Mouse (Mus musculus) megakaryocyte, embryonic 14.5 days (primary cell): Measurements from ENCODE around the gene Nat10. TPM values are rescaled to one million over a fixed set of nuclear protein-coding genes. Genes with fewer than 3 reads are reported as not detected.

Source experiments
- H3K27me3 ChIP-seq: replicated peaks from 2 replicates; pipeline ENCODE3; 2012; ENCODE audit warnings: inconsistent platforms
- H3K36me3 ChIP-seq: replicated peaks from 2 replicates; pipeline ENCODE3; 2012; ENCODE audit warnings: low read length, inconsistent platforms, mixed read lengths
- H3K4me1 ChIP-seq: 2 replicates; pipeline ENCODE4 v1.6.1; 2012; ENCODE audit warnings: inconsistent platforms
- H3K4me3 ChIP-seq: replicated peaks from 2 replicates; pipeline ENCODE3; 2012; ENCODE audit warnings: moderate library complexity, mild to moderate bottlenecking, inconsistent platforms
- H3K9me3 ChIP-seq: 2 replicates; pipeline ENCODE4 v1.6.1; 2012; ENCODE audit warnings: inconsistent platforms
- FLI1 ChIP-seq: IDR thresholded peaks from 2 replicates; pipeline ENCODE4 v1.6.1; 2012; ENCODE audit warnings: low read length, inconsistent platforms, mixed read lengths
- GATA1 ChIP-seq: IDR thresholded peaks from 3 replicates; pipeline ENCODE4 v1.6.1; 2012; ENCODE audit warnings: mixed read lengths, low read length, inconsistent platforms, borderline replicate concordance
- polyA plus RNA-seq: library from polyadenylated mRNA; stranded (reverse); fragments of >175 nt; gene quantifications from 2 replicates; pipeline ENCODE4 v1.2.3, GENCODE M21; 2012; ENCODE audit warnings: low replicate concordance; ENCODE audit not compliant: insufficient read depth

Gene Nat10
- 3.6 and 4.9 TPM in 2 replicates for polyA plus RNA-seq

- H3K36me3 ChIP-seq = peaks cover 30% of the 10 kb centered on the region
- peaks cover 23% of the 10 kb centered on the region for H3K4me1 ChIP-seq
- no peaks in the 10 kb centered on the region for H3K9me3 ChIP-seq
- TF ChIP-seq GATA1 = no peak
- 0 out of 2 replicates have a peak, but pooled peaks have one; percentile 27 for TF ChIP-seq FLI1
- H3K27me3 ChIP-seq = no peaks in the 10 kb centered on the region
- H3K4me3 ChIP-seq = peak within 1 kb of the TSS; percentile 95
Observed at GRCm38 (mm10) chr2:103760906-103761716, at the start of gene Nat10. Gene Nat10, minus strand, starts transcription at chr2:103761270.

GRCm38 (mm10) chr2:103810412-103810811, 49.3 kb upstream of the Nat10 start:
- no peak overlapping the region for H3K4me3 ChIP-seq
- TF ChIP-seq GATA1 (no peak), FLI1 (no peak)
- no peaks in the 10 kb centered on the region for H3K9me3 ChIP-seq
- H3K27me3 ChIP-seq = no peaks in the 10 kb centered on the region
- no peaks in the 10 kb centered on the region for H3K36me3 ChIP-seq
- no peaks in the 10 kb centered on the region; the same call in 1 of the 2 replicates for H3K4me1 ChIP-seq

DNA sequence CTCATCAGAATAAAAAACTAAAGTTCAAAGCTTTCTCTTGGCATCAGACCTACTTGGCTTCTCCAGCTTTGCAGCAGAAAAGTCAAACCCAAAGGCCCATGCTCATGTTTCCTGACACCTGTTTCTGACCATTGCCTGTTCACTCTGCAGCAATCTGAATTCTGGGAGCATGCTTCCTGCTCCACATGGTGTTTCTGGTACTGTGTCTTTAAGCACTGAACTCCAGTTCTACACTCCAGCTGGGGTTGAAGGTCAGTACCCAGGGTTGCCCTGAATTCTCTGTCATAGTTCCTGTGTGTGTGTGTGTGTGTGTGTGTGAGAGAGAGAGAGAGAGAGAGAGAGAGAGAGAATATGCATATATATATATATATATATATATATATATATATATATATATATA, 47.4 kb upstream of the Nat10 start:
- Histone ChIP-seq H3K36me3 (no peaks in the 10 kb centered on the region), H3K4me3 (no peak overlapping the region), H3K4me1 (no peaks in the 10 kb centered on the region; the same call in 1 of the 2 replicates), H3K27me3 (no peaks in the 10 kb centered on the region), H3K9me3 (no peaks in the 10 kb centered on the region)
- TF ChIP-seq FLI1 = no peak
- no peak for TF ChIP-seq GATA1

DNA sequence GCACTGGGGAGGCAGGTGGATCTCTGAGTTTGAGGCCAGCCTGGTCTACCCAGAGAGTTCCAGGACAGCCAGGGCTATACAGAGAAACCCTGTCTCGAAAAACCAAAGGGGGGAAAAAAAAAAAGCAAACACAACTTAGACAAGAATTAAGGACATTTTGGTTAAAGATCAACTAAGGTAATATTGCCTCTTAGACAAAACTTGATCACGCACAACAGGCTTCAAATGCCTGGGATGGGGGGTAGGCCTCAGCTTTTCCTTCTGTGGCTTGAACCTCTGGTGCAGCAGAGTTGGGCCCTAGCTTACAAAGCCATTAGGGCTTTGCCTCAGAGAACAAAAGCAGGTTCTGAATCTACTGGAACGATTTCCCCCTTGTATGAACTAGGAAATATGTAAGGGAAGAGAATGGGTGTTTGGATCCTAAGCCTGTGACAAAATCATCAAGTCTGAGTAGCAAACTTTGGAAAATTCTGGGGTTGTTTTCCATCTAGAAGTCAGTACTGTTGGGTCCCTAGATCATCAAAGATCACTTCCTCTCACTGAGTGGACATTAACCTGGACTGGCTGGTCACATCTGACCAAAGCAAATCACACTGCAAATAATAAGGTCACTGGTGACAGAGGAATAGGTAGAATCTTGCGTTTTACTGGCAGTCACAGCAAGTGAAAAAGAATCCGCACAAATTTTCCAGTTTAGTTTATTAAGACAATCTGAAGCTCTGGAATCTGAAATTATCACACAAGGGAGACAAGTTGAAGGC, 42.9 kb upstream of the Nat10 start:
- TF ChIP-seq FLI1 = no peak
- no peak for TF ChIP-seq GATA1

DNA sequence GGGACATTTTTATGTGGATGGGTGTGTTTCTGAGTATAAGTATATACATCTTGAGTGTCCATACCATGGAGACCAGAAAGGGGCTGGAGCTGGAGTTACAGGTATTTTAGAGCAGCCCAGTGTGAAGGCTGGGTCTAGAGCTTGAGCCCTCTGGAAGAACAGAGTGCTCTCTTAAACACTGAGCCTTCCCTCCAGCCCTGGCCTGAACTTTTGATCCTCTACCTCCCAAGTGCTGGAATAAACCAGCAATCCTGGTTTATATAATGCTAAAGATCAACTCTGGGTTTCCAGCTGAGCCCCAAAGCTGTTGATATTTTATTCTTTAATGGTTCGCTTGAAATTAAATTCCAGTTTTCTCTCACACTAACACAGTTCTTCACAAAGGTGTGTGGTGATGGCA, 41.4 kb upstream of the Nat10 start:
- H3K4me1 ChIP-seq = peaks cover 15% of the 10 kb centered on the region
- no peak for TF ChIP-seq FLI1
- no peak for TF ChIP-seq GATA1
- no peaks in the 10 kb centered on the region for H3K27me3 ChIP-seq
- no peaks in the 10 kb centered on the region for H3K9me3 ChIP-seq
- H3K4me3 ChIP-seq = no peak overlapping the region
- H3K36me3 ChIP-seq = no peaks in the 10 kb centered on the region

More for the DNA sequence above, 42.9 kb upstream of the Nat10 start:
- Histone ChIP-seq H3K36me3 (no peaks in the 10 kb centered on the region), H3K4me3 (no peak overlapping the region), H3K9me3 (no peaks in the 10 kb centered on the region), H3K27me3 (no peaks in the 10 kb centered on the region), H3K4me1 (peaks cover 7% of the 10 kb centered on the region)

DNA sequence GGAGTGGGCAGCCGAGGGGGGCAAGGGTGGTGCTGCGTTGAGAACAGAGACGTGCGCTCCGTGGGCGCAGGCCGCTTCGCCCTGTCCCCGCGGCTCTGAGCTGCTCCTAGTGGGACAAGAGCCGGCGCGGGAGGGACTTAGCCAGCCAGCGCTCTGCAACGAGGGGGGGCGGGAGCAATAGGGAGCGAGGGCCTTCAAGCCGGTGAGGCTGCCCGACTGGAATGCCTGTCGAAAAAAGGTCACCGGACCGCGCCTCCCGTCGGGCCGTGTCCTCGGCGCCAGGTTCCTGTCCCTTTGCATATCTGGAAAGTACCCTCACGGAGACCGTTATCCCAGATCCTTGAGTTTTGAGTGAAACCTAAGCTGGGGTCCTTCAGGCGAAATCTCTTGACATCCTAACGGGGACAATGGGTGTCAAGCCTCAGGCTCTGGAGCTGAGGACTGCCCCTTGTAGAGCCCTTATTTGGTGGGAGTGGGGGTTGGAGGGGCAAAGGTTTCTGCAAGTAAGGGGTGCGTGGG, 36.5 kb upstream of the Nat10 start, which contains the start of gene Caprin1:
Gene Caprin1, minus strand, starts transcription at position 159 of the 519 bp plus-strand sequence.
- Histone ChIP-seq H3K4me1 (peaks cover 25% of the 10 kb centered on the region), H3K4me3 (peak within 1 kb of the TSS; percentile 96), H3K36me3 (peaks cover 22% of the 10 kb centered on the region), H3K27me3 (no peaks in the 10 kb centered on the region), H3K9me3 (no peaks in the 10 kb centered on the region)
- TF ChIP-seq GATA1 (no peak), FLI1 (no peak)

- Histone ChIP-seq H3K4me3 (peak overlapping the region; percentile 96), H3K4me1 (peaks cover 26% of the 10 kb centered on the region), H3K9me3 (no peaks in the 10 kb centered on the region), H3K36me3 (peaks cover 28% of the 10 kb centered on the region), H3K27me3 (no peaks in the 10 kb centered on the region)
- no peak for TF ChIP-seq FLI1
Observed at GRCm38 (mm10) chr2:103796861-103797466, 35.9 kb upstream of the Nat10 start.

- H3K4me1 ChIP-seq = peaks cover 29% of the 10 kb centered on the region
- peaks cover 35% of the 10 kb centered on the region for H3K36me3 ChIP-seq
- H3K4me3 ChIP-seq = peak overlapping the region; percentile 96
- H3K9me3 ChIP-seq = no peaks in the 10 kb centered on the region
- no peaks in the 10 kb centered on the region for H3K27me3 ChIP-seq
- TF ChIP-seq GATA1 (no peak), FLI1 (no peak)
Observed at GRCm38 (mm10) chr2:103796211-103796860, 35.3 kb upstream of the Nat10 start.

DNA sequence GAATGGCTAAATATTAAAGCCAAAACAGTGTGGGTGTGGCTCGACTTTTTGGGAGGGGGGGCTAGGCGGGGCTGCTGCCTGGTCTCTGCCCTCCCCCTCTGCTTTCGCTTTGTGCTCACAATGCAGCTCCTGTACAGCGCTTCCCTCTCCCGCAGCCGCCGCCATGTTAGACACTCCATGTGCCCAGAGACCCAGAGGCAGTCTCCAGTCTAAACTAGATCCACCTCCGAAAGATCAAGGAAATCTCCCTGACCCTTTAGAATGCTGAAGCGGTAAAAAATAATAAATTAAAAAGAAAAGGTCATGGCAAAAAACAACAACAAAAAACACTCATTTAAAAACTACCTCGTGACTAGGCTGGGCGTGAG, 34.8 kb upstream of the Nat10 start:
- H3K36me3 ChIP-seq = peaks cover 38% of the 10 kb centered on the region
- TF ChIP-seq GATA1 (no peak), FLI1 (no peak)
- H3K9me3 ChIP-seq = no peaks in the 10 kb centered on the region
- peaks cover 28% of the 10 kb centered on the region for H3K4me1 ChIP-seq
- H3K27me3 ChIP-seq = no peaks in the 10 kb centered on the region
- peak overlapping the region; percentile 96 for H3K4me3 ChIP-seq
